Mouse (Mus musculus) lung, adult 18-20 months (tissue): ENCODE measurements at regions not wholly inside any gene's neighbourhood (a gene's known extent, or its start where the extent isn't known, plus 50 kb on each side); places are given as distances from the start of the nearest gene placed in this dataset.

Experiments
- DNase-seq, 2 experiments: peaks; one replicate each; pipeline ENCODE4 v3.0.0; 2022; ENCODE audit warnings: mixed read lengths in 2 of 2

GRCm38 (mm10) chr6:98178005-98178404, 164.5 kb downstream of the Gm765 start:
- no peak for DNase-seq

- no peak for DNase-seq
These were observed 193.3 kb downstream of the Gm765 start for GRCm38 (mm10) chr6:98149043-98149813.

GRCm38 (mm10) chr6:98147855-98148254, 194.7 kb downstream of the Gm765 start:
- no peak for DNase-seq

- no peak for DNase-seq
These were observed 209.6 kb downstream of the Gm765 start for GRCm38 (mm10) chr6:98132931-98133330.

- DNase-seq: no peak
These were observed 217.1 kb downstream of the Gm765 start for GRCm38 (mm10) chr6:98125434-98125833.

- no peak for DNase-seq
These were observed 224.0 kb downstream of the Gm765 start for GRCm38 (mm10) chr6:98118355-98119150.

- no peak for DNase-seq
These were observed 228.0 kb downstream of the Gm765 start for GRCm38 (mm10) chr6:98114327-98115134.

GRCm38 (mm10) chr6:98113708-98114107, 228.8 kb downstream of the Gm765 start:
- peak in 1 of 2 experiments; percentile 4 for DNase-seq

GRCm38 (mm10) chr6:98112495-98113115, 229.9 kb downstream of the Gm765 start:
- DNase-seq: no peak

GRCm38 (mm10) chr6:98107123-98107522, 235.4 kb downstream of the Gm765 start:
- no peak for DNase-seq

GRCm38 (mm10) chr6:98105280-98106090, 237.1 kb downstream of the Gm765 start:
- DNase-seq: peak; percentile 65 to 75

- no peak for DNase-seq
These were observed 238.1 kb downstream of the Gm765 start for GRCm38 (mm10) chr6:98104432-98104831.

- DNase-seq: no peak
These were observed 241.5 kb downstream of the Gm765 start for GRCm38 (mm10) chr6:98101023-98101422.

- no peak for DNase-seq
These were observed 243.4 kb downstream of the Gm765 start for GRCm38 (mm10) chr6:98099126-98099525.

- no peak for DNase-seq
These were observed 247.3 kb downstream of the Gm765 start for GRCm38 (mm10) chr6:98095243-98095642.

GRCm38 (mm10) chr6:98089185-98089584, 253.4 kb downstream of the Gm765 start:
- no peak for DNase-seq

GRCm38 (mm10) chr6:98080076-98080475, 262.5 kb downstream of the Gm765 start:
- no peak for DNase-seq
